Mouse (Mus musculus) C2C12 (cell line): ENCODE results near the gene Dnah8.

Experiments
- CTCF ChIP-seq: IDR thresholded peaks from one replicate; pipeline ENCODE4 v1.5.1; 2011; ENCODE audit not compliant: control insufficient read depth, insufficient read depth, insufficient read length
- MYOG ChIP-seq: IDR thresholded peaks from one replicate; pipeline ENCODE4 v1.6.1; 2011; ENCODE audit not compliant: control insufficient read depth, insufficient read length; ENCODE audit errors: extremely low read depth
- USF1 ChIP-seq: IDR thresholded peaks from one replicate; pipeline ENCODE4 v1.6.1; 2011; ENCODE audit warnings: low read depth, mild to moderate bottlenecking, control low read depth, moderate library complexity

- TF ChIP-seq MYOG (no peak), CTCF (no peak), USF1 (no peak)
Measured at GRCm38 (mm10) chr17:30881001-30881400, 256.8 kb downstream of the Dnah8 start.
